Mouse (Mus musculus) cortical plate, adult 2 months (tissue): ENCODE measurements around the gene Vps39.

Experiments used
- CTCF ChIP-seq: fragments of 200-500 bp; IDR thresholded peaks from 2 replicates; pipeline ENCODE4 v1.5.1; 2011; ENCODE audit warnings: mild to moderate bottlenecking, control low read depth, low read length; ENCODE audit not compliant: insufficient read depth; ENCODE audit errors: extremely low read depth
- POLR2A ChIP-seq: fragments of 200-500 bp; IDR thresholded peaks from 2 replicates; pipeline ENCODE4 v1.6.1; 2011; ENCODE audit warnings: mild to moderate bottlenecking, low read length, control low read depth; ENCODE audit not compliant: insufficient read depth; ENCODE audit errors: extremely low read depth

DNA sequence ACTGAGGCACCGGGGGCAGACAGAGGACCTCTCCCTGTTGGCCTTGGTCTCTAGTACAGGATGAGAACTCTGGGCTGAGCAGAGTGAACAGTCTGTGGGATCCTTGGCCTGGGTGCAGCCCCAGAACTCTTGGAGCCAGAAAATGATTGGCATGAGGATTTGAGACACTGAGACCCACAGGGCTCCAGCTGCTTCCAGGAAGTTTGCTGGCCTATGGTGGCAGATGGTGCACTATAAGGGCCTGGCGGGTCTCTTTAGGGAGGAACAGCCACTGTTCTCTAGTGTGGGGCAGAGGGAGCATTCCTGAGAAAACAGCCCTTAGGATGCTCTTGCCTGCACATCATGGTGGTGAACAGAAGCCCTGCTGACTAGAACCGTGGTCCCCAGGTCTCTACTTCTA is 64.5 kb downstream of the Vps39 start:
- TF ChIP-seq POLR2A = no peak
- no peak for TF ChIP-seq CTCF
